Mouse (Mus musculus): ENCODE measurements around the gene Mettl23. TPM values are rescaled to one million over a fixed set of nuclear protein-coding genes. Genes with fewer than 3 reads are reported as not detected.
"Not testable (repeated sequence)": the region's sequence is repeated elsewhere in the genome, so short reads cannot be mapped to it uniquely, and the experiment has no call there.

Mettl23 gene
- total RNA-seq, 1 experiment: 34.4 TPM

- in situ Hi-C loops (cut with MboI; ENCODE audit: low sequenced_read_pairs in 2 of 2, unreplicated experiment in 2 of 2): no loop called here
- H3K27ac ChIP-seq (ENCODE audit: insufficient read depth, low read depth, low read length, poor library complexity, severe bottlenecking): peak overlapping the region; percentile 75
- H3K9me3 ChIP-seq (ENCODE audit: control insufficient read depth, insufficient read depth, low read depth, low read length): 0 out of 2 replicates have a peak, but pooled peaks cover 2% of the 10 kb centered on the region
- H3K36me3 ChIP-seq (ENCODE audit: control insufficient read depth, insufficient read depth, low read length, poor library complexity, severe bottlenecking): no peaks in the 10 kb centered on the region
- peak; percentile 69 for DNase-seq (ENCODE audit: low read depth, low spot score)
- H3K4me1 ChIP-seq (ENCODE audit: control insufficient read depth in 2 of 2, insufficient read depth in 2 of 2, low read length in 2 of 2, poor library complexity in 1 of 2): peaks cover 8 to 30% of the 10 kb centered on the region in 2 experiments
- TF ChIP-seq ZC3H11A (IDR thresholded peaks at IDR 0.05; ENCODE audit: borderline replicate concordance, low read depth, low read length) (no peak), ZNF384 (IDR thresholded peaks at IDR 0.05; ENCODE audit: low read depth, low read length) (no peak), MAFK (IDR thresholded peaks at IDR 0.05; ENCODE audit: insufficient read depth, low read depth, low read length) (peak; percentile 85), HCFC1 (IDR thresholded peaks at IDR 0.05; ENCODE audit: borderline replicate concordance, insufficient read depth, low read length) (no peak)
- H3K4me3 ChIP-seq (ENCODE audit: insufficient read depth in 1 of 2, low read depth in 1 of 2, low read length in 2 of 2, poor library complexity in 1 of 2, severe bottlenecking in 1 of 2): no peak overlapping the region
- H3K9ac ChIP-seq (ENCODE audit: insufficient read depth, low read depth, low read length, poor library complexity, severe bottlenecking): no peak overlapping the region
These were observed 50.7 kb downstream of the Mettl23 start for GRCm38 (mm10) chr11:116893532-116894442.

DNA sequence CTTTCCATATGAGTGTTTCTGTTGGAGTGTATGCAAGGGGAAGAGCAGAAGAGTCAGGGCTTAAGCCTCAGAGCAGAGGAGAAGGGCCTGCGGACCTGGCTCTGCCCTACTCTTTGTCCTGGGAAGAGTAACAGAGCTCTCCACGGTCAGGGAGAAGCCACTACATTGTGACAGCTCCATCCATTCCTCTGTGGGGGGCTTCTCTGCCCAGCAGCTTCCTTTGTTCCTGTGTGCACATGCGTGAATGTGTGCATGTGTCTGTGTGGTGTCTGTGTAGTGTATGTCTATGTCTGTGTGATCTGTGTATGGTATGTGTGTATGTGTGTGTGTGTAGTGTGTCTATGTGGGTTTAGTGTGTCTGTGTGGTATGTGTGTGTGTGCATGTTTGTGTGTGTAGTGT, 52.3 kb downstream of the Mettl23 start:
- H3K4me1 ChIP-seq (ENCODE audit: control insufficient read depth in 2 of 2, insufficient read depth in 2 of 2, low read length in 2 of 2, poor library complexity in 1 of 2): peaks cover 4 to 26% of the 10 kb centered on the region in 2 experiments
- in situ Hi-C loops (cut with MboI; ENCODE audit: low sequenced_read_pairs in 2 of 2, unreplicated experiment in 2 of 2): no loop called here
- TF ChIP-seq ZC3H11A (IDR thresholded peaks at IDR 0.05; ENCODE audit: borderline replicate concordance, low read depth, low read length) (no peak), MAFK (IDR thresholded peaks at IDR 0.05; ENCODE audit: insufficient read depth, low read depth, low read length) (no peak), CHD2 (IDR thresholded peaks at IDR 0.05; ENCODE audit: low read depth, low read length) (no peak), ZNF384 (IDR thresholded peaks at IDR 0.05; ENCODE audit: low read depth, low read length) (no peak)
- no peak for DNase-seq (ENCODE audit: low read depth, low spot score)
- H3K9me3 ChIP-seq (ENCODE audit: control insufficient read depth, insufficient read depth, low read depth, low read length): 0 out of 2 replicates have a peak, but pooled peaks cover 2% of the 10 kb centered on the region
- H3K36me3 ChIP-seq (ENCODE audit: control insufficient read depth, insufficient read depth, low read length, poor library complexity, severe bottlenecking): no peaks in the 10 kb centered on the region
- H3K9ac ChIP-seq (ENCODE audit: insufficient read depth, low read depth, low read length, poor library complexity, severe bottlenecking): no peak overlapping the region
- no peak overlapping the region for H3K4me3 ChIP-seq (ENCODE audit: insufficient read depth in 1 of 2, low read depth in 1 of 2, low read length in 2 of 2, poor library complexity in 1 of 2, severe bottlenecking in 1 of 2)
- H3K27ac ChIP-seq (ENCODE audit: insufficient read depth, low read depth, low read length, poor library complexity, severe bottlenecking): no peak overlapping the region

GRCm38 (mm10) chr11:116899247-116899646, 56.2 kb downstream of the Mettl23 start:
- H3K27ac ChIP-seq (ENCODE audit: insufficient read depth, low read depth, low read length, poor library complexity, severe bottlenecking): no peak overlapping the region
- no peak overlapping the region for H3K9ac ChIP-seq (ENCODE audit: insufficient read depth, low read depth, low read length, poor library complexity, severe bottlenecking)
- in situ Hi-C loops (cut with MboI; ENCODE audit: low sequenced_read_pairs in 2 of 2, unreplicated experiment in 2 of 2): no loop called here
- peaks cover 8 to 35% of the 10 kb centered on the region in 2 experiments; a peak in 3 of 4 replicates for H3K4me1 ChIP-seq (ENCODE audit: control insufficient read depth in 2 of 2, insufficient read depth in 2 of 2, low read length in 2 of 2, poor library complexity in 1 of 2)
- no peak overlapping the region for H3K4me3 ChIP-seq (ENCODE audit: insufficient read depth in 1 of 2, low read depth in 1 of 2, low read length in 2 of 2, poor library complexity in 1 of 2, severe bottlenecking in 1 of 2)
- H3K36me3 ChIP-seq (ENCODE audit: control insufficient read depth, insufficient read depth, low read length, poor library complexity, severe bottlenecking): no peaks in the 10 kb centered on the region
- TF ChIP-seq ZNF384 (IDR thresholded peaks at IDR 0.05; ENCODE audit: low read depth, low read length): no peak
- no peaks in the 10 kb centered on the region for H3K9me3 ChIP-seq (ENCODE audit: control insufficient read depth, insufficient read depth, low read depth, low read length)
- no peak for DNase-seq (ENCODE audit: low read depth, low spot score)

- H3K27ac ChIP-seq (ENCODE audit: insufficient read depth, low read depth, low read length, poor library complexity, severe bottlenecking): peak overlapping the region; percentile 87
- DNase-seq (ENCODE audit: low read depth, low spot score); H3K9me3 ChIP-seq (ENCODE audit: control insufficient read depth, insufficient read depth, low read depth, low read length); H3K9ac ChIP-seq (ENCODE audit: insufficient read depth, low read depth, low read length, poor library complexity, severe bottlenecking); H3K36me3 ChIP-seq (ENCODE audit: control insufficient read depth, insufficient read depth, low read length, poor library complexity, severe bottlenecking); H3K4me3 ChIP-seq (ENCODE audit: insufficient read depth in 1 of 2, low read depth in 1 of 2, low read length in 2 of 2, poor library complexity in 1 of 2, severe bottlenecking in 1 of 2): not testable (repeated sequence)
- in situ Hi-C loops (cut with MboI; ENCODE audit: low sequenced_read_pairs in 2 of 2, unreplicated experiment in 2 of 2): loop anchor here in 1 of 2 experiments (25.0 kb wide), 1 partner anchor 110 kb away; no protein-coding TSS in a partner anchor
- peak; percentile 86 for TF ChIP-seq MAFK (IDR thresholded peaks at IDR 0.05; ENCODE audit: insufficient read depth, low read depth, low read length)
- H3K4me1 ChIP-seq (ENCODE audit: control insufficient read depth in 2 of 2, insufficient read depth in 2 of 2, low read length in 2 of 2, poor library complexity in 1 of 2): peaks cover 5 to 20% of the 10 kb centered on the region in 2 experiments; a peak in 2 of 4 replicates
These were observed 59.5 kb downstream of the Mettl23 start for GRCm38 (mm10) chr11:116902588-116902987.

Other genes with a start within 250 kb of the Mettl23 start
- 29.3 and 53.8 TPM in 2 replicates for gene Rhbdf2, start 216.3 kb upstream of the Mettl23 start, total RNA-seq (2012; rRNA removed)
- gene Prcd, start 189.7 kb upstream of the Mettl23 start, total RNA-seq (2012; rRNA removed): 2.0 and 2.2 TPM in 2 replicates
- gene Cygb, start 189.0 kb upstream of the Mettl23 start, total RNA-seq (2012; rRNA removed): 0.37 and 0.40 TPM in 2 replicates
- not detected in 2 replicates for gene St6galnac1, start 67.8 kb upstream of the Mettl23 start, total RNA-seq (2012; rRNA removed)
- 5.8 and 9.4 TPM in 2 replicates for gene Mxra7, start 15.2 kb upstream of the Mettl23 start, total RNA-seq (2012; rRNA removed)
- gene Jmjd6, start 171 bp downstream of the Mettl23 start, total RNA-seq (2012; rRNA removed): 78.1 and 80.8 TPM in 2 replicates
- 21.5 and 26.5 TPM in 2 replicates for gene Mfsd11, start 9.2 kb downstream of the Mettl23 start, total RNA-seq (2012; rRNA removed)
- gene Srsf2, start 9.8 kb downstream of the Mettl23 start, total RNA-seq (2012; rRNA removed): 361 and 367 TPM in 2 replicates
- 7.1 and 10.1 TPM in 2 replicates for gene Mgat5b, start 75.6 kb downstream of the Mettl23 start, total RNA-seq (2012; rRNA removed)

Measured in ES-E14 (cell line).